Mouse (Mus musculus) right cerebral cortex, adult 18-20 months (tissue): ENCODE measurements at regions not wholly inside any gene's neighbourhood (a gene's known extent, or its start where the extent isn't known, plus 50 kb on each side); places are given as distances from the start of the nearest gene placed in this dataset.

Experiments
- DNase-seq: peaks from one replicate; pipeline ENCODE4 v3.0.0; 2022; ENCODE audit warnings: mixed read lengths

DNA sequence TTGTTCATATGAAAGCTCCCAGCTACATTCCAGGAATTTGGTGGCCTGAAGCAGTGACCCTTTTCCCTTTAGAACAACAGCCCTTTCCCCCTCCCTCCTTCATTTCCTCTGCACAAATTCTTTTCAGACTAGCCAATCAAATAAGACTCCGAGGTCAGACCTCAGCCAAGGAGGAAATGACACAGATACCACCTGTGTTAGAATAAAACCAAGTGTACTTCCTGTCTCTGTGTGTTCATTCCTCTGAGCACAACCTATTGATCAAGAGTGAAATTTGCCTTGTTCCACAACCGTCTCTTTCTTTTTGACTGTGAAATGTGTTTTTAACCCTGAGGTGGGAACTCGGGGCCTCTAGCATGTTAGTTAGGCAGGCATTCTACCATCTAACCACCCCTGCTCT, 120.2 kb downstream of the Tmsb4x start:
- no peak for DNase-seq

DNA sequence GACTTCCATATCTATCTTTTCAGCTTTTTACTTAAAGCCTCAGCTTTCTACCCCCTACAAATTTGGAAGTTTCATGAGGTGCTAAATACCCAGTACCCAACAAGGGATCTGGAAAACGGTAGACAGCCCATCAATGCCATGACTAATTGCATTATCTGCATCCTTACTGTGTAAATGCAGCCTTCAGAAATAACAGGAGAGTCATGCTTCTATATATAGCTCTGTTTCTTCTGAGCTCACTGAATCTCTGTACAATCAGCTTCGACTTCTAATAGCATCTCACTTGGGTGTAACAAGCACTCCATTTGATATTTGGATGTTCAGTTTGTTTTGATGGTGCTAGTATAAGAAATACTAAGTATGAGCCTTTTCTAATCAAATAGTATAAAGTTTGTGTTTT, 120.7 kb downstream of the Tmsb4x start:
- DNase-seq = no peak

DNA sequence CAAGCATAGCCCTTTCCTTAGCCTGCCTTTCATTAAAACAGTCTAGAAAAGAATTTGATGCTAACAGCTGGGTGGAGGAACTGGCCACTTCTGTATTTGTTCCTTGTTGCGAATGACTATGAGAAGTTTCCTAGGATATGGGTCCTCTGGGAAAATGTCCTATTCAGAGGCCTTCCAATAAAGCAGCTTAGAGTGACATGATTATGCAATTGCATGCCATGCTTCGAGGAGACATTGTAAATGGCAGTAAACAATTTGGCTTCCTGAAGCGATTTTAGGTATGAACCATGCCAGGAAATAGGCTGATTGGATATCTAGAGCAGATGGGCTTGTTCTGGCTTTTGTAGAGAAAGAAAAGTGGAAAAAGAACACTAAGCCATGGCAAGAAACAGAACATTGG, 128.3 kb downstream of the Tmsb4x start:
- no peak for DNase-seq

DNA sequence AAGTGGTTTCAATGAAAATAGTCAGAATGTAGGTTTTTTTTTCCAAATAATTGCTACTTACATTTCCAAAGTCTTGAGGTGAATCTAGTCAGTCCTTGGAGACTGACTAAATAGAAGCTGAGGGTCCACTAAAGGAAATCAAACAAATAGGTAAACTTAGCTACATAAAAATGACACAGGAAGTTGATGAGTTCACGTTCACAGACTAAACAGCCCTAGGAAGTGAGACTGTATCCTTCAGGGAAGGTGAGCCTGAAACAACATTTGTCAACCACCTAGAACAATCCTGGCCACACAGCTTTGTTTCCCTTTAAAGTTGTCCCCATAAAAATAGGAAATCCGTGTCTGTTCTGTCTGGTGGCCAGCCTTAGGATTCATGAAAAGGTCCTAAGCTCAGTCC, 140.0 kb downstream of the Tmsb4x start:
- DNase-seq = no peak

DNA sequence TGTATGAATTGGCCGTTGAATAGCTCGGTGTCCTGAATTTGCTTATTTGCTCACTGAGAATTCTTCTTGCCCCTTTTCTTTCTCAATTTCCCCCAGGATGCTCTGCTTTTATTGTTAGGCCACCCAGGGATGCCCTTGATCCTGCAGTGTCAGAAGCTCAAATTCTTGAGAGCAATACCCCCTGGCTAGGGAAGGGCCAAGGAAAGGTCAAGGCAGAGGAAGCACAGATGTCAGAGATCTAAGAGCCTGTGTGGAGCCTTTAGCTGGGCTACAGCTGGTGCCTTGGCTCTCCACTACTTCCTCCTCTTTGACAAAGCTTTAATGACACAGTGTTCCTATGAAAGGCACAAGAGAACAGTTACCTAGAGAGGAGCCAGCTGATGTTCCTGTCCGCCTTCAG, 141.2 kb downstream of the Tmsb4x start:
- DNase-seq = no peak

DNA sequence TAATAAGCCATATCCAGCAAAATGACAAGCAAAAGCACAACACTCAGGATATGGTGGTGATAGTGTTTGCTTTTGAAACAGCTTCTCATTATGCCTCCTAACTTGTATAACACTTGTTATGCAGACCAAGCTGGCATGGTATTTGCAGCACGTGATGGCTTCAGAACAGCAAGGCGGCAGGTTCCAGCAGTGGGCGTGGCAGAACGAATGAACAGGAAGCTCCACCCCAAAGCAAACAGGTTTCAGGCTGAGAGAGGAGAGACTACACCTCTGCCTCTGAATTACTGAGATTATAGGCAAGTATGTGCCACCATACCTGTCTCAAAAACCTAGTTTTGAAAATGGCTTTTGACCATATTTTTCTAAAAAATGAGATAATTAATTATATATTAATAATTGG, 145.2 kb downstream of the Tmsb4x start:
- DNase-seq = no peak

DNA sequence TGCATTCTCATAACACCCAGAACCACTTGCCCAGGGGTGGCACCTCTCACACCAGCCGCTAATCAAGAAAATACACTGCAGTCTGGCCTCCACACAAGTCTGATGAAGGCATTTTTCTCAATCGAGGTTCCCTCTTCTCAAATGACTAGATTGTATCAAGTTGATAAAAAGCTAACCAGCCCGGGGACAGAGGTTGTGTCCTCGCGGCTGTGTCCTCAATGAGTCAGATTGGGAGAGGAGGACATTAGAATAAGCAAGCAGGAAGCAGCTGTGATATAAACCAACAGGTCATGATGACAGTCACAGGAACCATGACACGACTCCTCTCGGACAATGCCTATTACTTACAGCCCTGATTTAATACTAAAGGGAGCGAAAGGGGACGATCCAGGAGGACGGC, 156.7 kb downstream of the Tmsb4x start:
- no peak for DNase-seq

DNA sequence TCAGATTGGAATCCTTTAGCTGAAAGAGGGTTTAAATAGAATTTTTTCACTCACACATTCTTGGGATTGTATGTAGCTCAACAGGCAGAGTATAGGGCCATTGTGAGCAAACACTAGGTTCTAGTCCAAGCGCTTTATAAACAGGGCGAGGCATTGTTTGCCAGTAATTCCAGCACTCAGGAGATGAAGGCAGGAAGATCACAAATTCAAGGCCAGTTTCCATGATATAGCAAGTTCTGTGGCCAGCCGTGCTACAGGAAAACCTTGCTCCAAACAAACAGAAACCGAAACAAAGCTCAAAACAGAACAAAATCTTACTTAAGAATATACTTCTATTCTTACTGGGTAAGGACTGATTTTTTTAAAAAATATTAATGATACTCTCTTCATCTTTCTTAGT, 159.0 kb downstream of the Tmsb4x start:
- no peak for DNase-seq

DNA sequence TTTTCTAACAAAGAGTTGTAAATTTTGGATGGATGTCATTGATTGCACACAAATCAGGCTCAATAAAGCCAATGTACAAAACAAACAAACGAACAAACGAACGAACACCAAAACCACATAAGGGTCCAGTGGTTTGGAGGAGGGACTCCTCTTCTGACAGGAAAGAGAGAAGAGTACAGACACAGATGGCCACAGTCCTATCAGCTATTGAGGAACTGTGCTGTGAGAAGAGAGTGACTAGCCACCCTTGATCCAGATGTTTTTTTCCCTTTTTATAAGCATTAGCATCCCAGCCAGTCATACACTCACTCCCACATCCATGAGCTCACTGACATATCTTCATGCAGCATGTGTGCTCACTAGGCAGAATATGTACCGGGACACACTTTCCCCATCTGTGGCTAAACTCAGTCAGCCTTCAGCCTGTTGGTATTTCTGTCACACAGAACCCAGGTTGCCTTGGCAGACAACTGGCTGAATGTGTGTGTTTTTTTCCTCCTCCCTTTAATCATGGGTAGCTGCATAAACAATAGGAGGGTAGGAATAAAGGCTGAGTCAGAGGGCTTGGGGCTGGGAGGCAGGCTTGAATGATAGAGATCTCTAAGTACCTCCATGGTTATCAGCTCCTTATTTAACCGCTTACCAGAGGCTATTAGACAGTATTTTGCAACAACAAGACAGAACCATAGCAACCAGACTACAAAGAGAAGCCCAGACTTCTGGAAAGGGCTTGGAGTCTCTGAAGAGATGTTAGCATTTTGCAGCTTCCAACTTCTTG, 159.7 kb downstream of the Tmsb4x start:
- DNase-seq = no peak

DNA sequence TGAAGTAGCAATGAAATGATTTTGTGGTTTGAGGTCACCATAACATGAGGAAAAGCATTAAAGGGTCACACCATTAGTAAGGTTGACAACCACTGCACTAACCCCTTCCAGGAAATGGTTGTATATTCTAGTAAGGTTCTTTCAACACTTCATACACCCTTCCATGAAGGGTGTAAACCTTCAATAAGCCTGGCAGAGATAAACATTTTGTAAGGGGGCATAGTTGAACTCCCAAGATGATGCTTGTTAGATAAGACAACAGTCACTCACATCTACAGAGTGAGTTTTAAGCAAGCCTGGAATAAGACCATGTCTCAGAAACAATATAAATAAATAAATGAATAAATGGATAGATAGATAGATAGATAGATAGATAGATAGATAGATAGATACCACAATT, 171.1 kb downstream of the Tmsb4x start:
- DNase-seq = no peak

DNA sequence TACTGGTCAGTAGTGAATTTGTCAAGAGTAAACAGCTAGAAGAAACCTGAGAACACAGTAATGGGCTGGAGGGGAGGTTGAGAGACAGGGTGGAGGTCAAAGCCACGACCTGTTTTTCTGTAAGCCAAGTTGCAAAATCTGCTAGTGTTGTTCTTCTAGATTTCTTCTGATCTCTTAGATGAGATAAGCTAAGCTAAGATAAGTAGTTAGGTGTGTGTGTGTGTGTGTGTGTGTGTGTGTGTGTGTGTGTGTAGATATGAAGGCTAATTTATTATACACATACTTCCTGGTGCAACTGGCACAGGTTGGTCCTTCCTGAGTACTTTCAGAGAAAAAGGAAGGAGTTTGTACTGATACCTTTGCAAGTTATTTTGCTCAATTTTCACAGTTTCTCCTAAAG, 172.8 kb downstream of the Tmsb4x start:
- no peak for DNase-seq

DNA sequence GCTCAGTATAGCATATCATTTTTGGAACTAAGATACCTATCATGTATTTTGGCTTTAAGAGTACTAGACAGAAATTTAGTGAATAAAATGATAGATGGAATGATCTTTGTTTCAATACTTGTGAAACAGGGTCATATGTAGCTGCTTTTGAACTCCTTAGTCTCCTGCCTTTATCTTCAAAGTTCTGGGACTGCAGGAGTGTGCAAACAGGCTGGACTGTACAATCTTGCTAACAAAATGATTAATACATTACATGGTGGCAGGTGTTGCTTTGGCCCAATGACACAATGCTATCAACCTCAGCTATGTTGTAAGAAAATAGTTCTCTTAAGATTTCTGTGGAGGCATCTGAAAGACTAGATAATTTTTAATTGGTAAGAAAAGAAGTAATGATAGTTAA, 173.5 kb downstream of the Tmsb4x start:
- DNase-seq = no peak

DNA sequence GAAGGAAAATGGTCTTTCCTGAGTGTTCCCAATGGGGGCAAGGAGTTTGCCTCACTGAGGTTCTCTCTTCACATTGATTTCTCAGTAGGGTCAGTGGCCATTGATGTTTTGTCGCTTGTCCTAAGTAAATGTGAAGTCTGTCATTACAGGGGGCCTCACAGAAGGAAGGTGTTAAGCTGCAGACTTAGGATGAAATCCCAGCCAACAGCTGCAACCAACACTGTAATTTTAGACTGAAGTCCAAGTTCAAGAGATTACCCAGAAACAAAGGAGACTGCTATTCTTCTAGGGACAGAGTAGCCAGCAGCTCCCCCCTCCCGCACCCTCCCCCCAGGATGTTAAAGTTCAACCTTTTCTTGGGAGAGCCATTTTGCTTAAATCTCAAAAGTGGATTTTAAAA, 176.0 kb downstream of the Tmsb4x start:
- DNase-seq = no peak

DNA sequence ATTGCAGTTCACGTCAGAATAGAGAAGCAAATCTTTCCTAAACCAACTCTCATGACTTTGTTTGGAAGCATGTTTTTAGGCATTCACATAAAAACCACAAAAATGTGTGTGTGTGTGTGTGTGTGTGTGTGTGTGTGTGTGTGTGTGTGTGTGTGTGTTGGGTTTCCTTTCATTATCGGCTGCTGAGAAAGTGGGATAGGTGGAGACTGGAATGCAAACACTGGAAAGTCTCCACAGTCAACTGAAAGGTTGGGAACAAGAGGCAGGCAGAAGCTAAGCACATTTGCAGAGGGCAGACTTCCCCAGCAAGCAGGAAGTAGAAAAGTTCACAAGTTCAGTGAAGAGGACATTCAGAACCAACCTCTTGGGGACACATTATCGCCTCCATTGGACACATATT, 176.5 kb downstream of the Tmsb4x start:
- no peak for DNase-seq

DNA sequence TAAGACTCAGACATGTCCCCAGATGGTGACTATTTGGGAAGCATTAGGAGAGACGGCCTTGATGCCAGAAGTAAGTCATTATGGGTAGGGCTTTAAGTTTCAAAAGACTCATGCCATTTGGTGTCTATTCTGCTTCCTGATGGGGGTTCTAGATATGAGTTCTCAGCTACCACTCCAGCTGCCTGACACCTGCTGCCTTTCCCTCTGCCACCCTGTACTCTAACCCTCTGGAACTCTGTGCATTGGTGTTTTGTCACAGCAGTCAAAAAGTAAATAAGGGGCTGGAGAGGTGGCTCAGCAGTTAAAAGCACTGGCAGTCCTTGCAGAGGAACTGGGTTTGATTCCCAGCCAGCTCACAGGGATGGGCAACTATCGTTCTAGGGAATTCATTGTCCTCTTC, 177.6 kb downstream of the Tmsb4x start:
- no peak for DNase-seq

DNA sequence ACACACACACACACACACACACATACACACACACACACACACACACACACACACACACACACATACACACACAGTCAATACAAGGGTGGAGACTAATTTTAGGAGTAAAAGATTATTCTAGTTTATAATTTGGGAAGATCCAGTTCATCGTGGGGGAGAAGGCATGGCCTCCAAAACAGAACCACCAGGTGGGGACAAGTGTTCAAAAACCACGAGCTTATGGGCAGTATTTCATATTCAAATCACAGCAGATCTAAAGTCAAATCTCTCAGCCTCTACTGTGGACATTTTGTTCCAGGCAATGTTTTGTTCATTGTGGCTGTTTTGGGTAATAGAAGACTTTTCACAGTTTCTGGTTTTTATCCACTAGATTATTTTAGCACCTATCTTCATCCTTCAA, 193.5 kb downstream of the Tmsb4x start:
- DNase-seq = no peak

DNA sequence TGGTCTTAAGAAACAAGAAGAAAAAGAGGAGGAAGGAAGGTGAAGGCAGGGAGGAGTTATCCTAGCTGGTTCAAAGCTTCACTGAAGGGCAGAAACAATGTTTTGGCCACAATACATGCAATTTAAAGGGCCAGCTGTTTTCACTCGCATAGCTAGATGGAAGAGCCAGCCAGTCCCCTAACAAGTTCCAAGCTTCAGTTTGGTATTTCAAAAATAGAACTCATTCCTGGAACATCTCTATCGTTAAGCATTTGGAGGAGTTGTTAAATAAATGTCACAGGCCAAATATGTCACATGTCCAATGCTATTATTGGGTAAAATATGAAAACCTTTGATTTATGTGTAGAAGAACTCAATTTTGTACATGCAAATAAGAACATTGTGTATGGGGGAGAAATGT, 194.8 kb downstream of the Tmsb4x start:
- DNase-seq = no peak

DNA sequence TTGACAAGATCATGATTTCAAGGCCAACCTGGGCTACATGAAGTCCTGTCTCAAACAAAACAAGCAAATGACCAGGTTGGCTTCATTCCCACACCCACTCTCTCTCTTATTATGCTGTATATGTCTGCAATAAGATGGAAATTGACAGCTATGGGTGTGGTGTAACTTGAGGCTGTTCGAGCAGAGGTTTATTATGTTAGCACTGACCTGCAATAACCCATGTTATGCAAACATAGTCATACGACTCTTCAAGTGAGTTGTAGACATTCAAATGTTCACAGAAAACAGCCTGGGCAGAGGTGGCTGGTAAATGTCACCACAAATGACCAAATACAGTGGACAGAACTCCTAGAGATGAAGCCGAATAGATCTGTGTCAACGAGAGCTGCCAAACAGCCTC, 196.2 kb downstream of the Tmsb4x start:
- DNase-seq = no peak

DNA sequence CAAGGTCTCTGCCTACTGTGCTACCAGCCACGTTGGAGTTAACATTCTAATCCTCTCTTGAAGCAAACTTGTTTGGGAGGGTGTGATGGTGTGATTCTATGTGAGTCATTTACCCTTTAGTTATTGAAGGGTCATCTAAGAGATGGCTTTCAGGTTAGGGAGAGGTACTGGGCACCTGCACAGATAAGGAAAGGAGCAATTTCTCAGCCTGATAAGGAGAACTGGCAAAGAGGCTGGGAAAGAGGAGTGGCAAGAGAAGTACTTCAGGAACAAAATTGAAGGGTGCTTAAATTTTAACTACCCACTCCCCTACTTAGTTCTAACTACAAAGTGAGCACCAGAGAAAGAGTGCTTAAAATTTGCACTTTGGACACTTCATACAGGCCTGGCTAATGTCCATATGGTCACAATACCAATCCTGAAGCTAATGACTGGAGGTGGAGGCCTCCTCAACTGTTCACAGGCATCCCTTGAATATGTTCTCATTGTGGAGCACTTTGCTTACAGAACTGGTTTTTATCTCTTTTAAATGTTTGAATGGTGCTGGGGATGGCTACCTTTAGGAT, 197.1 kb downstream of the Tmsb4x start:
- DNase-seq = no peak

DNA sequence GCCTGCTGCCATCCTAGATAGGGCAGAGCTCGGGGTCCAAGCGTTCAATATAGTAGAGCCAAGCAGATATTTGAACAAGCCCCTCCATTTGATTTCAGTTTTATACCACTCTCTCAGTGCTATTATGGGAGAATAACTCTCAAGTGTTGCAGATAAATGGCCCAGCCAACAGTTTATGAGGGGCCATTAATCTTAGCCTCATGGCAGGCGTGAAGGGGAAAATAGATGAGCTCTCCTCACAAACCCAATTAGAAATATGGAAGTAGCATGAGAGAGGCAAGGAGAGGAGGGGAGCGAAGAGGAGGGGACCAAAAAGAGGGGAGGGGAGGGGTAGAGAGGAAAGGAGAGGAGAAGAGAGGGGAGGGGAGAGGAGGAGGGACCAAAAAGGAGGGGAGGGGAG, 213.3 kb downstream of the Tmsb4x start:
- DNase-seq = no peak

DNA sequence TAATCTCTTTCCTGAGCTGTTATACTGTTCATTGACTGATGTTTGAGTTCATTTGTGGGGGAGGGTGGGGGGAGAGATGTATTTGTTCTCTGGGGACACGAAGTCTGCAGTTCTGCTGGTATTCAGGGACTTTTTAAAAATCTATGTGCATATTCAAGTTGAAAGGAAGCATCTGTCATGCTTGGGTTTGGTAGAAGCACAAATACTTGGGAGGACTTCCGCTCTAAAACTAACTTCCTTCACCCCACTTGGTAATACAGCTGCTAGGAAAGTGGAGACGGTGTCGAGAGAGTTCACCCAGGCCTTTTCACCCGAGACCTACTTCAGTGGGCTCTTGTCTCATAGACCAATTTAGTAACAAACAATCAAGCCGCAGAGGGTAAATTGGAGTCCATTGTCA, 228.1 kb downstream of the Tmsb4x start:
- DNase-seq = no peak

DNA sequence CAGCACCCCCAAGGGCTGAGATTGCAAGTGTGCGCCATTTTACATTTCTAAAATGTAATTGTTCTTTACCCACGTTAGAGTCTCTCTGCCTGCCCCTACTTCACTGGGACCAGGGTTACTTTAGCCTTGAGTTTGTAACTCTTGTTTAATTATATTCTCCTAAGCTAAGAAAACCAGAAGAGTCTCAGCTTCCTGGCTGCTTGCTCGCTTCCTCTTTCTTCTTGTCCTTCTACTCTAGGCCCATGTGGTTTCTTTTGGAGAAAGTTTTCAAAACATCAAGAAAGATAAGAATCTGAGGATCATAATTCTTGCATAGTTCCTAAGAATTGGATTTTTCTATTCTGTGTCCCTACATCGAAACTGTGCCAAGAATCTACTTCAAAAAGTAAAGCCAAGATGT, 228.6 kb downstream of the Tmsb4x start:
- DNase-seq = no peak

DNA sequence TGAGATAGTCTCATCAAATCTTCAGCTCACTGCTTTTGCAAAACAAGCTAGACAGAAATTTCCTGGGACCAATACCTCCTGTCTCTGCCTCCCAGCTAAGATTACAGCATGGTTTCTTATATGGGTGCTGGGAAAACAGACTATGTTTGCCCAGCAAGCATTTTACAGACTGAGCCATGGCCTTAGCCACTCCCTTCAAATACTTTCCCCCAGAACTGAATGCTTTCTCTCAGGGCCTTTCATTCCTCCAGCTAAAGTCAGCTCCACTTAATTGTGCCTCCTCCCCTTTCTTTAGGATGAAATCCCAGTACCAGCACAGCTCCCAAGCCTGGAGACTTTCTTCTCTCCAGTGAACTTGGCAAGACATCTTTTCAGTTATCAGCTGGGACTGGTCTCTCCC, 232.1 kb downstream of the Tmsb4x start:
- no peak for DNase-seq

DNA sequence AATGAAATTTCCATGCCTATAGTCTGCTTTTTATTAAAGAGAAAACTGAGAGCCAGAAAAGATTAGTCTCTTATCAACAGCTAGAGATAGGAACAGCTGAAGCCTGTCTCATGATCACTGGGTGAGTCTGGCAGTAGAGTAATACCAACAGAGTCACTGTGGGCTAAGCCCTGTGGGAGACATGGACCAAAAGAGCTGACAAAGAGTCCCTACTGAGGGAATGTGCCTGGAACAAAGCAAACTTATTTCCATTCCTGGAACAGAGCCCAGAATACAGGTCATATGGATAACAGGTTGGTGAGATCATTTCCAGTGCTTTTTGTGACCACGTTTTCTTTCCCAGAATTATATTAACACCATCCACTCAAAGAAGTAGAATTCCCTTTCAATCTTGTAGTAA, 237.4 kb downstream of the Tmsb4x start:
- DNase-seq = no peak
